Mouse (Mus musculus): ENCODE data around the gene Nbeal1. TPM values are rescaled to one million over a fixed set of nuclear protein-coding genes. Genes with fewer than 3 reads are reported as not detected.
"Not testable (repeated sequence)": the region's sequence is repeated elsewhere in the genome, so short reads cannot be mapped to it uniquely, and the experiment has no call there.

Nbeal1 gene
- total and polyA plus RNA-seq, 2 experiments from 2014 or later, result 6.5 to 19.8 TPM

GRCm38 (mm10) chr1:60163676-60164075 lies 16.7 kb upstream of the Nbeal1 start:
- Histone ChIP-seq H3K27ac (ENCODE audit: low read depth) (no peak overlapping the region), H3K9ac (replicated peaks; ENCODE audit: low read depth, low read length) (no peak overlapping the region), H3K4me1 (ENCODE audit: control insufficient read depth, insufficient read depth) (no peaks in the 10 kb centered on the region), H3K4me3 (ENCODE audit: low read depth, low read length) (no peak overlapping the region), H3K36me3 (replicated peaks; ENCODE audit: control insufficient read depth, insufficient read depth, low read length) (no peaks in the 10 kb centered on the region), H3K9me3 (replicated peaks; ENCODE audit: control insufficient read depth, low read length) (no peaks in the 10 kb centered on the region), H3K4me2 (ENCODE audit: low read depth, low read length) (no peak overlapping the region), H3K27me3 (ENCODE audit: control insufficient read depth, insufficient read depth, low read length) (no peaks in the 10 kb centered on the region)
- no peak for TF ChIP-seq CTCF (IDR thresholded peaks at IDR 0.05; ENCODE audit: low read depth)
- TF ChIP-seq EP300 (IDR thresholded peaks at IDR 0.05; ENCODE audit: low read depth), result no peak
- DNase-seq (ENCODE audit: low spot score), result no peak
- 92% methylated on average over 3 of the region's 3 CpGs for WGBS
- ATAC-seq (ENCODE audit: insufficient read depth, low read depth), result no peak

- DNase-seq (ENCODE audit: low spot score), result peak; percentile 38
- Histone ChIP-seq H3K9ac (replicated peaks; ENCODE audit: low read depth, low read length) (no peak overlapping the region), H3K4me3 (ENCODE audit: low read depth, low read length) (no peak overlapping the region), H3K27ac (ENCODE audit: low read depth) (peak overlapping the region; percentile 58), H3K4me2 (ENCODE audit: low read depth, low read length) (no peak overlapping the region), H3K9me3 (replicated peaks; ENCODE audit: control insufficient read depth, low read length) (no peaks in the 10 kb centered on the region), H3K36me3 (replicated peaks; ENCODE audit: control insufficient read depth, insufficient read depth, low read length) (no peaks in the 10 kb centered on the region), H3K27me3 (ENCODE audit: control insufficient read depth, insufficient read depth, low read length) (no peaks in the 10 kb centered on the region), H3K4me1 (ENCODE audit: control insufficient read depth, insufficient read depth) (peaks cover 12% of the 10 kb centered on the region)
- 44% methylated on average over 2 of the region's 2 CpGs for WGBS
- TF ChIP-seq CTCF (IDR thresholded peaks at IDR 0.05; ENCODE audit: low read depth) (no peak), EP300 (IDR thresholded peaks at IDR 0.05; ENCODE audit: low read depth) (no peak)
- peak; percentile 8; the same call in 1 of the 2 replicates for ATAC-seq (ENCODE audit: insufficient read depth, low read depth)
These were observed 10.8 kb upstream of the Nbeal1 start for GRCm38 (mm10) chr1:60169626-60170025.

GRCm38 (mm10) chr1:60170251-60170650 lies 10.1 kb upstream of the Nbeal1 start:
- WGBS, result 83% methylated on average over 2 of the region's 2 CpGs
- Histone ChIP-seq H3K9me3 (replicated peaks; ENCODE audit: control insufficient read depth, low read length) (no peaks in the 10 kb centered on the region), H3K9ac (replicated peaks; ENCODE audit: low read depth, low read length) (no peak overlapping the region), H3K36me3 (replicated peaks; ENCODE audit: control insufficient read depth, insufficient read depth, low read length) (no peaks in the 10 kb centered on the region), H3K4me1 (ENCODE audit: control insufficient read depth, insufficient read depth) (peaks cover 12% of the 10 kb centered on the region), H3K4me2 (ENCODE audit: low read depth, low read length) (no peak overlapping the region), H3K27me3 (ENCODE audit: control insufficient read depth, insufficient read depth, low read length) (no peaks in the 10 kb centered on the region), H3K4me3 (ENCODE audit: low read depth, low read length) (no peak overlapping the region), H3K27ac (ENCODE audit: low read depth) (peak overlapping the region; percentile 58)
- no peak for ATAC-seq (ENCODE audit: insufficient read depth, low read depth)
- TF ChIP-seq CTCF (IDR thresholded peaks at IDR 0.05; ENCODE audit: low read depth) (no peak), EP300 (IDR thresholded peaks at IDR 0.05; ENCODE audit: low read depth) (no peak)
- no peak for DNase-seq (ENCODE audit: low spot score)

- Histone ChIP-seq H3K4me3 (ENCODE audit: low read depth, low read length) (no peak overlapping the region), H3K4me1 (ENCODE audit: control insufficient read depth, insufficient read depth) (peaks cover 12% of the 10 kb centered on the region), H3K27ac (ENCODE audit: low read depth) (no peak overlapping the region), H3K36me3 (replicated peaks; ENCODE audit: control insufficient read depth, insufficient read depth, low read length) (no peaks in the 10 kb centered on the region), H3K9me3 (replicated peaks; ENCODE audit: control insufficient read depth, low read length) (no peaks in the 10 kb centered on the region), H3K9ac (replicated peaks; ENCODE audit: low read depth, low read length) (no peak overlapping the region), H3K27me3 (ENCODE audit: control insufficient read depth, insufficient read depth, low read length) (no peaks in the 10 kb centered on the region), H3K4me2 (ENCODE audit: low read depth, low read length) (no peak overlapping the region)
- DNase-seq (ENCODE audit: low spot score) (no peak), ATAC-seq (ENCODE audit: insufficient read depth, low read depth) (no peak)
- TF ChIP-seq EP300 (IDR thresholded peaks at IDR 0.05; ENCODE audit: low read depth) (no peak), CTCF (IDR thresholded peaks at IDR 0.05; ENCODE audit: low read depth) (no peak)
- WGBS, result 86% methylated on average over 3 of the region's 3 CpGs
These were observed 7.3 kb upstream of the Nbeal1 start for GRCm38 (mm10) chr1:60173119-60173518.

- H3K27ac ChIP-seq (ENCODE audit: low read depth); H3K36me3 ChIP-seq (replicated peaks; ENCODE audit: control insufficient read depth, insufficient read depth, low read length); H3K27me3 ChIP-seq (ENCODE audit: control insufficient read depth, insufficient read depth, low read length); H3K9me3 ChIP-seq (replicated peaks; ENCODE audit: control insufficient read depth, low read length); H3K4me2 ChIP-seq (ENCODE audit: low read depth, low read length); H3K4me3 ChIP-seq (ENCODE audit: low read depth, low read length); ATAC-seq (ENCODE audit: insufficient read depth, low read depth); DNase-seq (ENCODE audit: low spot score); H3K4me1 ChIP-seq (ENCODE audit: control insufficient read depth, insufficient read depth); H3K9ac ChIP-seq (replicated peaks; ENCODE audit: low read depth, low read length): not testable (repeated sequence)
- 79% methylated on average over 1 of the region's 1 CpGs for WGBS
These were observed 2.6 kb upstream of the Nbeal1 start for GRCm38 (mm10) chr1:60177814-60178213.

- WGBS, result 27% methylated on average over 4 of the region's 4 CpGs
- Histone ChIP-seq H3K27ac (ENCODE audit: low read depth) (0 out of 2 replicates have a peak overlapping the region, but pooled peaks have one; percentile 99), H3K4me2 (ENCODE audit: low read depth, low read length) (peak overlapping the region; percentile 63), H3K9ac (replicated peaks; ENCODE audit: low read depth, low read length) (peak overlapping the region; percentile 87), H3K4me3 (ENCODE audit: low read depth, low read length) (peak overlapping the region; percentile 94), H3K4me1 (ENCODE audit: control insufficient read depth, insufficient read depth) (peaks cover 7% of the 10 kb centered on the region; the same call in 1 of the 2 replicates), H3K9me3 (replicated peaks; ENCODE audit: control insufficient read depth, low read length) (no peaks in the 10 kb centered on the region), H3K36me3 (replicated peaks; ENCODE audit: control insufficient read depth, insufficient read depth, low read length) (0 out of 2 replicates have a peak, but pooled peaks cover 4% of the 10 kb centered on the region), H3K27me3 (ENCODE audit: control insufficient read depth, insufficient read depth, low read length) (no peaks in the 10 kb centered on the region)
- peak; percentile 12 for DNase-seq (ENCODE audit: low spot score)
- TF ChIP-seq EP300 (IDR thresholded peaks at IDR 0.05; ENCODE audit: low read depth) (no peak), CTCF (IDR thresholded peaks at IDR 0.05; ENCODE audit: low read depth) (no peak)
- ATAC-seq (ENCODE audit: insufficient read depth, low read depth), result no peak
These were observed 1.0 kb upstream of the Nbeal1 start for GRCm38 (mm10) chr1:60179376-60179775.

Data from heart, postnatal 0 days (tissue).